Mouse (Mus musculus): ENCODE measurements around the gene Prune1. TPM values are rescaled to one million over a fixed set of nuclear protein-coding genes. Genes with fewer than 3 reads are reported as not detected.

Prune1 gene
- polyA plus RNA-seq, 1 experiment: 43.2 TPM

DNA sequence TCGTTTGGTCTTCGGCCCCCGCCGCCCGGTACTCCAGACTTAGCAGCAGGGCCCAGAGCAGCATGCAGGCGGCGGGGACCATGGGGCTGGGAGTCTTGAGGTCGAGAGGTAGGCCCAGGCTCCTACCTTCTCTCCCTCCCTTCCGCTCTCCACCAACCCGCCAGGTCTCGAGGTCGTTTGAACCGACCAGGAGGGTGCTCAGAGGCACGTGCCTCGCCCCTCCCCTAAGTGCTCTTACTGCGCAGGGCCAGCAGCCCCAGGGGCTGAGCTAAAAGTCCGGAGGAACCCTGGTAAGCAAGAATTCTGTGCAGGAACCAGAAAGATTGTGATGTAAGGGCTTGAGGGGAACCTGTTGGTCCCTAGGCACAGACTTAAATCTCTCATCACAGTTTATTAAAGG lies 41.0 kb downstream of the Prune1 start:
- no peak for TF ChIP-seq POLR2A (IDR thresholded peaks at IDR 0.05; ENCODE audit: borderline replicate concordance, insufficient read depth, low read length)
- no peak for TF ChIP-seq CTCF (IDR thresholded peaks at IDR 0.05; ENCODE audit: borderline replicate concordance, insufficient read depth, low read depth, low read length)
- no peak overlapping the region for H3K27ac ChIP-seq (ENCODE audit: insufficient read depth, low read length)
- DNase-seq: no peak
- H3K27me3 ChIP-seq (ENCODE audit: control insufficient read depth, insufficient read depth, low read length): no peaks in the 10 kb centered on the region
- H3K4me3 ChIP-seq (replicated peaks; ENCODE audit: insufficient read depth, low read depth, low read length): no peak overlapping the region
- H3K4me1 ChIP-seq (ENCODE audit: control insufficient read depth, insufficient read depth, low read length): no peaks in the 10 kb centered on the region
- WGBS: 56% methylated on average over 17 of the region's 17 CpGs

DNA sequence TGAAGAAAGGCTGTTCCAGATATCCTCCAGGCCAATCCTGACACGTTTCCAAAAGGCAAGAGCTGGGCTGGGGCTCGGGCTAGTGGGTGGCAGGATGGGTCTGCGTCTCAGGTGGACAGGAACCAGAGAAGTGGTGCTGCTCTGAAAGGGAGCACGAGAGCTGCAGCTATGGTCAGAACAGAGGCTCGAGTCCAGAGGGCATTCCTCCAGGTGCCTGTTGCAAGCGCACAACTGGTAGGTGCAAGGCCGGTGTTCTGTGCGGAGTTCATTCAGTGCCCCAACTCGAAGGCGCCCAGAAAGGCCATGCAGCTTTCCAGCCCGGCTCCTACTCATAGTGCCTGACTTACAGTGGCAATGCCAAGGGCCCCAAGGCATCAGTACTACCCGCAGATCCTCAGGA lies 41.9 kb downstream of the Prune1 start:
- no peak for DNase-seq
- 78% methylated on average over 12 of the region's 12 CpGs for WGBS

GRCm38 (mm10) chr3:95239022-95239421 lies 42.9 kb downstream of the Prune1 start:
- no peak for DNase-seq
- H3K4me1 ChIP-seq (ENCODE audit: control insufficient read depth, insufficient read depth, low read length): peaks cover 3% of the 10 kb centered on the region; the same call in 1 of the 2 replicates
- H3K4me3 ChIP-seq (replicated peaks; ENCODE audit: insufficient read depth, low read depth, low read length): no peak overlapping the region
- H3K27me3 ChIP-seq (ENCODE audit: control insufficient read depth, insufficient read depth, low read length): no peaks in the 10 kb centered on the region
- H3K27ac ChIP-seq (ENCODE audit: insufficient read depth, low read length): no peak overlapping the region
- 58% methylated on average over 6 of the region's 6 CpGs for WGBS
- TF ChIP-seq POLR2A (IDR thresholded peaks at IDR 0.05; ENCODE audit: borderline replicate concordance, insufficient read depth, low read length) (no peak), CTCF (IDR thresholded peaks at IDR 0.05; ENCODE audit: borderline replicate concordance, insufficient read depth, low read depth, low read length) (no peak)

More for the DNA sequence above, 41.9 kb downstream of the Prune1 start:
- TF ChIP-seq CTCF (IDR thresholded peaks at IDR 0.05; ENCODE audit: borderline replicate concordance, insufficient read depth, low read depth, low read length) (no peak), POLR2A (IDR thresholded peaks at IDR 0.05; ENCODE audit: borderline replicate concordance, insufficient read depth, low read length) (no peak)
- Histone ChIP-seq H3K27ac (ENCODE audit: insufficient read depth, low read length) (no peak overlapping the region), H3K4me1 (ENCODE audit: control insufficient read depth, insufficient read depth, low read length) (peaks cover 3% of the 10 kb centered on the region; the same call in 1 of the 2 replicates), H3K27me3 (ENCODE audit: control insufficient read depth, insufficient read depth, low read length) (no peaks in the 10 kb centered on the region), H3K4me3 (replicated peaks; ENCODE audit: insufficient read depth, low read depth, low read length) (no peak overlapping the region)

DNA sequence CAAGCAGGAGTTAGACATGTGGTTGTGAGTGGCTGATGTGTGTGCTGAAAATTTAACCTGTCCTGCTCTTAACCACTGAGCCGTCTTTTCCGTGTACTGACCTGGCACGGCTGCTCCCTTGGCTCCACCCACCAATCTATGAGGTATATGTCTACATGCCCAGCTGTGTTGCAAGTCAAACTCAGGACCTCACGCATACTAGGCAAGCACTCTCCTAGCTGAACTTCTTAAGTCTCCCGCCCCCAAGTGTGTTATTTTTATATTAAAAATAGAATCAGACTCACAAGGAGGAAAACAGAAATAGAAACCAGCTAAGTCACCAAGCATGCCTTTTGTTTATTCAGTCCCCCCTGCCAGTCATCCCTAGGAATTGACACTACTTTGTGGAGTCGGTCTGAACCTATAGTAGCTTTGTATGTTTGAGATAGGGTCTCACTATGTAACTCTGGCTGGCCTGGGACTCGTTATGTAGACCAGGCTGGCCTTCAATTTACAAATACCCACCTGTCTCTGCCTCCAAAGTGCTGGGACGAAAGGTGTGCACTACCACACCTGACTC lies 44.3 kb downstream of the Prune1 start:
- WGBS: 86% methylated on average over 8 of the region's 8 CpGs
- DNase-seq: no peak
- Histone ChIP-seq H3K4me1 (ENCODE audit: control insufficient read depth, insufficient read depth, low read length) (peaks cover 3% of the 10 kb centered on the region), H3K27ac (ENCODE audit: insufficient read depth, low read length) (no peak overlapping the region), H3K27me3 (ENCODE audit: control insufficient read depth, insufficient read depth, low read length) (no peaks in the 10 kb centered on the region), H3K4me3 (replicated peaks; ENCODE audit: insufficient read depth, low read depth, low read length) (no peak overlapping the region)
- TF ChIP-seq CTCF (IDR thresholded peaks at IDR 0.05; ENCODE audit: borderline replicate concordance, insufficient read depth, low read depth, low read length) (no peak), POLR2A (IDR thresholded peaks at IDR 0.05; ENCODE audit: borderline replicate concordance, insufficient read depth, low read length) (no peak)

GRCm38 (mm10) chr3:95235386-95236301 lies 46.2 kb downstream of the Prune1 start:
- Histone ChIP-seq H3K27me3 (ENCODE audit: control insufficient read depth, insufficient read depth, low read length) (no peaks in the 10 kb centered on the region), H3K4me1 (ENCODE audit: control insufficient read depth, insufficient read depth, low read length) (peaks cover 17% of the 10 kb centered on the region), H3K27ac (ENCODE audit: insufficient read depth, low read length) (no peak overlapping the region), H3K4me3 (replicated peaks; ENCODE audit: insufficient read depth, low read depth, low read length) (no peak overlapping the region)
- WGBS: 78% methylated on average over 23 of the region's 23 CpGs
- DNase-seq: no peak
- no peak for TF ChIP-seq POLR2A (IDR thresholded peaks at IDR 0.05; ENCODE audit: borderline replicate concordance, insufficient read depth, low read length)
- no peak for TF ChIP-seq CTCF (IDR thresholded peaks at IDR 0.05; ENCODE audit: borderline replicate concordance, insufficient read depth, low read depth, low read length)

DNA sequence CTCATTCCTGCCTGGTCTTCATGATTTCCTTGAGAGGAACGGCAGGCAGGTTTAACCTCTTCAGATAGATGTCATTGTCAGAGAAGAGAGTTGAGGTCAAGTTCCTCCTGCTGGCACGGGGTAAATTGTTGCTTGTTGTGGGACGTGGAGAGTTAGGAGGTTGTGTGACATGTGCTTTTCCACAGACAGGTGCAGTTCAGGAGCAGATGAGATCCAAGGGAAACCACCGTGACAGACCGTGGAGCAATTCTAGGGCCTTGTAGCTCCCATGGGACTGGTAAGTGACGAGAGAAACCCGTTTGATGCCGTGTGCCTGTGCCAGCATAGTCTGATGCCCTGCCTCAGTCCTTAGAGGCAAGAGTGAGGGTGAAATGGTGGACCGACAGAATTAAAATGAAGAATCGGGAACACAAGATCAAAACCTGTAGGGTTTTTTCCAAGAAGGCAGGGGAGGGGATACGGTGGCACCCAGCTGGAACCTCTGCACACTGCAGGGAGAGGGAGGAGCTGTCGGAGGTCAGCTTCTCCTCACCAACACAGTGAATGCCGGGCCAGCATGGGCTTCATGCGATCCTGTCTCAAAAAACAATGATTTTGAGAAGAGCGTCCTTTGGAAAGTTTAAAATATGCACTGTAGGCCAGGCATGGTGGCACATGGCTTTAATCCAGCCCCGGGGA lies 48.4 kb downstream of the Prune1 start:
- TF ChIP-seq POLR2A (IDR thresholded peaks at IDR 0.05; ENCODE audit: borderline replicate concordance, insufficient read depth, low read length) (no peak), CTCF (IDR thresholded peaks at IDR 0.05; ENCODE audit: borderline replicate concordance, insufficient read depth, low read depth, low read length) (no peak)
- no peaks in the 10 kb centered on the region for H3K27me3 ChIP-seq (ENCODE audit: control insufficient read depth, insufficient read depth, low read length)
- H3K4me3 ChIP-seq (replicated peaks; ENCODE audit: insufficient read depth, low read depth, low read length): no peak overlapping the region
- H3K27ac ChIP-seq (ENCODE audit: insufficient read depth, low read length): no peak overlapping the region
- WGBS: 72% methylated on average over 16 of the region's 16 CpGs
- DNase-seq: no peak
- peaks cover 18% of the 10 kb centered on the region for H3K4me1 ChIP-seq (ENCODE audit: control insufficient read depth, insufficient read depth, low read length)

- 81% methylated on average over 7 of the region's 7 CpGs for WGBS
- TF ChIP-seq POLR2A (IDR thresholded peaks at IDR 0.05; ENCODE audit: borderline replicate concordance, insufficient read depth, low read length) (no peak), CTCF (IDR thresholded peaks at IDR 0.05; ENCODE audit: borderline replicate concordance, insufficient read depth, low read depth, low read length) (no peak)
- no peaks in the 10 kb centered on the region for H3K27me3 ChIP-seq (ENCODE audit: control insufficient read depth, insufficient read depth, low read length)
- H3K4me3 ChIP-seq (replicated peaks; ENCODE audit: insufficient read depth, low read depth, low read length): no peak overlapping the region
- no peak overlapping the region for H3K27ac ChIP-seq (ENCODE audit: insufficient read depth, low read length)
- DNase-seq: no peak
- peaks cover 18% of the 10 kb centered on the region for H3K4me1 ChIP-seq (ENCODE audit: control insufficient read depth, insufficient read depth, low read length)
Observed at GRCm38 (mm10) chr3:95232771-95233170, 49.1 kb downstream of the Prune1 start.

All from cerebellum, adult 2 months (tissue).